Mouse (Mus musculus) liver, embryonic 14.5 days (tissue): ENCODE measurements around the gene 1700029P11Rik.
"Not testable (repeated sequence)": the region's sequence is repeated elsewhere in the genome, so short reads cannot be mapped to it uniquely, and the experiment has no call there.

Source experiments
- CTCF ChIP-seq: IDR thresholded peaks from 2 replicates; pipeline ENCODE4 v1.5.1; 2016; ENCODE audit warnings: antibody characterized with exemption, low read depth, control low read depth
- EP300 ChIP-seq: IDR thresholded peaks from 2 replicates; pipeline ENCODE4 v1.6.1; 2016; ENCODE audit warnings: antibody characterized with exemption, low read depth

DNA sequence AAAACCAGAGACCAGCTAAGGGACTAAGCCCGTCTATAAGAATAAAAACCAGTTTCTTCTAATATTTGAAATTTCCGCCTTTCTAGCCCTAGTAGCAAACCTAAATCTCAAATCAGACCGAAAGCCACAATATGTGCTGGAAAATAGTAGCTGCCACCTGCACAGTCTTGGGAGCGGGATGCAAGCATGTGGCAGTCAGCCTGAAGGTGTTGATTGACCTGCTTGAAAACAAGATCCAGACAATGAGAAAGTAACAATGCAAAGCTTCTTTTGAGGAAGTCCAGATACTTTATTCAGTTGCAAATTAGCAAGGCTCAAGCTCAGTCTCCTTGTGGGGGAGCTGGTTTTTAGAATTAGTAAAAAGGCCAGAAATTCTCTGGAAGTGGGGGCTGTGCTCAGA is 9.8 kb upstream of the 1700029P11Rik start:
- not testable (repeated sequence) for TF ChIP-seq CTCF, EP300
